ENCODE assay signal across 9 mouse cellular contexts in genomic region chr11:63921044-63921951, GRCm38 (mm10). TPM values are rescaled to one million over a fixed set of nuclear protein-coding genes. Genes with fewer than 3 reads are reported as not detected.
DNase-seq lines count a peak whose midpoint lies in the region; ATAC-seq and TF ChIP-seq lines count a peak whose summit lies in the region.
"Had no signal": no experiment of that assay in that cellular context is flagged by ENCODE, and none has a peak within 500 bp of the region (broad histone marks: within the 10 kb centered on the region; RNA-seq: fewer than 3 reads in every experiment).

No protein-coding gene starts in this region.

- no peak for TF ChIP-seq CTCF in left cerebral cortex, adult 2 months (IDR thresholded peaks at IDR 0.05)

- H3K27ac ChIP-seq in left cerebral cortex, adult 2 months = no peak overlapping the region
- no peak overlapping the region for H3K27ac ChIP-seq in heart, embryonic 13.5 days (replicated peaks)
- peak overlapping the region; percentile 74 for H3K27ac ChIP-seq in limb, embryonic 14.5 days (replicated peaks; ENCODE audit: low read depth, low read length)
- H3K27ac ChIP-seq in neural tube, embryonic 13.5 days (replicated peaks) = peak overlapping the region; percentile 70
- H3K27ac ChIP-seq: macrophage had no signal

- H3K4me1 ChIP-seq in heart, embryonic 13.5 days = peaks cover 69% of the 10 kb centered on the region
- H3K4me1 ChIP-seq in limb, embryonic 14.5 days (ENCODE audit: control insufficient read depth, insufficient read depth, low read length) = peaks cover 23% of the 10 kb centered on the region
- H3K4me1 ChIP-seq in neural tube, embryonic 13.5 days (replicated peaks) = peaks cover 78% of the 10 kb centered on the region

- H3K4me2 ChIP-seq in heart, embryonic 13.5 days = peak overlapping the region; percentile 99
- H3K4me2 ChIP-seq in limb, embryonic 14.5 days (replicated peaks; ENCODE audit: low read depth, low read length, severe bottlenecking) = peak overlapping the region; percentile 89
- peak overlapping the region; percentile 89 for H3K4me2 ChIP-seq in neural tube, embryonic 13.5 days

- peaks cover 87% of the 10 kb centered on the region for H3K27me3 ChIP-seq in heart, embryonic 13.5 days (replicated peaks)
- H3K27me3 ChIP-seq in limb, embryonic 14.5 days (ENCODE audit: control insufficient read depth, insufficient read depth, low read length) = peaks cover 59% of the 10 kb centered on the region
- peaks cover 57% of the 10 kb centered on the region for H3K27me3 ChIP-seq in neural tube, embryonic 13.5 days

- peak overlapping the region; percentile 43 for H3K4me3 ChIP-seq in left cerebral cortex, adult 2 months
- peak overlapping the region; percentile 68 for H3K4me3 ChIP-seq in heart, embryonic 13.5 days
- H3K4me3 ChIP-seq in limb, embryonic 14.5 days (replicated peaks; ENCODE audit: low read length) = peak overlapping the region; percentile 63
- peak overlapping the region; percentile 73 for H3K4me3 ChIP-seq in neural tube, embryonic 13.5 days

- no peak for ATAC-seq in heart, embryonic 13.5 days (ENCODE audit: extremely low read depth, insufficient number of reproducible peaks, low FRiP score, low TSS enrichment)
- ATAC-seq in limb, embryonic 14.5 days (ENCODE audit: low FRiP score, low read depth) = 0 out of 2 replicates have a peak, but pooled peaks have one; percentile 1
- 0 out of 2 replicates have a peak, but pooled peaks have one; percentile 2 for ATAC-seq in neural tube, embryonic 13.5 days (ENCODE audit: low read depth)

- H3K9ac ChIP-seq in heart, embryonic 13.5 days = peak overlapping the region; percentile 81
- H3K9ac ChIP-seq in limb, embryonic 14.5 days (ENCODE audit: low read depth, low read length, severe bottlenecking) = peak overlapping the region; percentile 77
- peak overlapping the region; percentile 84 for H3K9ac ChIP-seq in neural tube, embryonic 13.5 days

- H3K36me3 ChIP-seq in heart, embryonic 13.5 days = no peaks in the 10 kb centered on the region
- H3K36me3 ChIP-seq in limb, embryonic 14.5 days (ENCODE audit: control insufficient read depth, insufficient read depth, low read length) = no peaks in the 10 kb centered on the region
- no peaks in the 10 kb centered on the region for H3K36me3 ChIP-seq in neural tube, embryonic 13.5 days

- no peak for TF ChIP-seq POLR2A in limb, embryonic 14.5 days (IDR thresholded peaks at IDR 0.05; ENCODE audit: borderline replicate concordance, extremely low read depth, insufficient read depth, insufficient read length)

- DNase-seq in left cerebral cortex, adult 2 months (ENCODE audit: extremely low spot score in 1 of 2, low spot score in 2 of 2) = no peak
- no peak for DNase-seq in left cerebral cortex, adult 8-10 months (ENCODE audit: low spot score in 2 of 2)
- DNase-seq in ZHBTc4 (ENCODE audit: low read depth, low spot score) = peak; percentile 58
- no peak for DNase-seq in limb, embryonic 14.5 days (ENCODE audit: low spot score)
- no peak for DNase-seq in left cerebral cortex, adult 9 months (ENCODE audit: low spot score in 2 of 2)
- no peak for DNase-seq in frontal cortex, postnatal 25 days (ENCODE audit: low spot score in 2 of 2)

- WGBS in heart, embryonic 13.5 days = under 1% methylated on average over 80 of the region's 80 CpGs
- 1% methylated on average over 45 of the region's 80 CpGs for WGBS in limb, embryonic 14.5 days
- under 1% methylated on average over 78 of the region's 80 CpGs for WGBS in neural tube, embryonic 13.5 days

- intact Hi-C loops in left cerebral cortex, adult 2 months (cut with DNase I) = loop anchor here (2.0 to 5.0 kb wide), 5 partner anchors 306 to 1046 kb away; partner anchors contain the start of gene F930015N05Rik

- H3K9me3 ChIP-seq in heart, embryonic 13.5 days = no peaks in the 10 kb centered on the region
- H3K9me3 ChIP-seq in limb, embryonic 14.5 days (ENCODE audit: control insufficient read depth, low read length) = no peaks in the 10 kb centered on the region
- no peaks in the 10 kb centered on the region for H3K9me3 ChIP-seq in neural tube, embryonic 13.5 days

RNA-seq across cellular contexts. Expression of gene Hs3st3b1, which starts 0.8 kb away (rescaled TPM):
- 1 to 10 TPM; 1.1 to 1.2 TPM for total RNA-seq in left cerebral cortex, adult 2 months (2021)
- total RNA-seq in left cerebral cortex, adult 8-10 months (2022) = 1 to 10 TPM; 1.7 to 2.2 (median 1.8) TPM
- polyA plus RNA-seq in heart, embryonic 13.5 days (2015; fragmentation: Nextera tagmentation; extraction: Ambion mirVana) = 2.2 and 2.7 TPM in 2 replicates
- polyA plus RNA-seq in limb, embryonic 14.5 days (2012; rRNA removed) = 18.6 and 24.8 TPM in 2 replicates
- 19.6 and 25.3 TPM in 2 replicates for polyA plus RNA-seq in limb, embryonic 14.5 days (2014; fragmentation: Nextera tagmentation; extraction: Ambion mirVana)
- 7.3 and 9.4 TPM in 2 replicates for polyA plus RNA-seq in neural tube, embryonic 13.5 days (2015; fragmentation: Nextera tagmentation; extraction: Ambion mirVana)

Comparison
In these comparisons a context has a peak if more than half of its experiments do, and no peak if none do; other contexts are left out.
1. H3K27ac ChIP-seq: peak in limb, embryonic 14.5 days (single experiment) and neural tube, embryonic 13.5 days (single experiment); none in left cerebral cortex, adult 2 months (single experiment) and heart, embryonic 13.5 days (single experiment).
2. Peak in every context shown above with its lines, with median percentiles within 50 percentile points of each other: H3K4me3 ChIP-seq, H3K4me2 ChIP-seq and H3K9ac ChIP-seq.